Mouse (Mus musculus) limb, embryonic 11.5 days (tissue): Measurements from ENCODE around the gene Mpv17l. TPM values are rescaled to one million over a fixed set of nuclear protein-coding genes. Genes with fewer than 3 reads are reported as not detected.
"Not testable (repeated sequence)": the region's sequence is repeated elsewhere in the genome, so short reads cannot be mapped to it uniquely, and the experiment has no call there.

Source experiments
- ATAC-seq: fragments of 200-750 bp; cut with Nextera tagmentation; 2 replicates; pipeline ENCODE4 v1.8.0; 2017; ENCODE audit warnings: low read depth; ENCODE audit not compliant: insufficient number of reproducible peaks, low FRiP score, low TSS enrichment
- DNase-seq: peaks from one replicate; pipeline ENCODE4 v3.0.0-alpha.2; 2015; ENCODE audit warnings: low spot score
- H3K27ac ChIP-seq: fragments of 300-500 bp; sonication (generic); replicated peaks from 2 replicates; pipeline ENCODE4 v1.5.1; 2014; ENCODE audit warnings: low read depth, mild to moderate bottlenecking, low read length
- H3K27me3 ChIP-seq: fragments of 300-500 bp; sonication (generic); 2 replicates; pipeline ENCODE4 v1.6.1; 2014; ENCODE audit warnings: mild to moderate bottlenecking, low read length, mixed read lengths; ENCODE audit not compliant: control insufficient read depth, insufficient read depth
- H3K36me3 ChIP-seq: fragments of 300-500 bp; sonication (generic); 2 replicates; pipeline ENCODE4 v1.6.1; 2014; ENCODE audit warnings: mild to moderate bottlenecking, low read length, moderate library complexity, mixed read lengths; ENCODE audit not compliant: control insufficient read depth, insufficient read depth
- H3K4me1 ChIP-seq: fragments of 300-500 bp; sonication (generic); 2 replicates; pipeline ENCODE4 v1.6.1; 2014; ENCODE audit warnings: low read length, mixed read lengths; ENCODE audit not compliant: control insufficient read depth, insufficient read depth
- H3K4me2 ChIP-seq: fragments of 300-500 bp; sonication (generic); 2 replicates; pipeline ENCODE4 v1.6.1; 2014; ENCODE audit warnings: low read depth, mild to moderate bottlenecking, moderate library complexity; ENCODE audit not compliant: severe bottlenecking
- H3K4me3 ChIP-seq: fragments of 300-500 bp; sonication (generic); 2 replicates; pipeline ENCODE4 v1.5.1; 2014; ENCODE audit warnings: low read depth, low read length
- H3K9ac ChIP-seq: fragments of 300-500 bp; sonication (generic); 2 replicates; pipeline ENCODE4 v1.6.1; 2014; ENCODE audit warnings: mild to moderate bottlenecking, low read length
- H3K9me3 ChIP-seq: fragments of 300-500 bp; sonication (generic); 2 replicates; pipeline ENCODE4 v1.6.1; 2016; ENCODE audit warnings: low read length; ENCODE audit not compliant: control insufficient read depth
- WGBS: fragments of 180-500 bp; shearing (Covaris S2); extraction: QIAGEN DNeasy Blood & Tissue Kit; methylation state at CpG from one replicate; pipeline ENCODE4 v1.1.7; 2014; 5-methylcytosine and 5-hydroxymethylcytosine counted together
- polyA plus RNA-seq: library from polyadenylated mRNA; unstranded; fragments of >200 nt; fragmentation: Nextera tagmentation; extraction: Ambion mirVana; gene quantifications from 2 replicates; pipeline ENCODE4 v1.2.1, GENCODE M21; 2014

The Mpv17l gene
- polyA plus RNA-seq, 1 experiment from 2014 or later: 2.6 TPM

- H3K9ac ChIP-seq, H3K4me2 ChIP-seq, ATAC-seq, H3K4me3 ChIP-seq, DNase-seq, H3K9me3 ChIP-seq, H3K27me3 ChIP-seq, H3K36me3 ChIP-seq, H3K27ac ChIP-seq, H3K4me1 ChIP-seq: not testable (repeated sequence)
- 54% methylated on average over 1 of the region's 1 CpGs for WGBS
Measured at GRCm38 (mm10) chr16:13977026-13977425, 74.1 kb downstream of the Mpv17l start.

DNA sequence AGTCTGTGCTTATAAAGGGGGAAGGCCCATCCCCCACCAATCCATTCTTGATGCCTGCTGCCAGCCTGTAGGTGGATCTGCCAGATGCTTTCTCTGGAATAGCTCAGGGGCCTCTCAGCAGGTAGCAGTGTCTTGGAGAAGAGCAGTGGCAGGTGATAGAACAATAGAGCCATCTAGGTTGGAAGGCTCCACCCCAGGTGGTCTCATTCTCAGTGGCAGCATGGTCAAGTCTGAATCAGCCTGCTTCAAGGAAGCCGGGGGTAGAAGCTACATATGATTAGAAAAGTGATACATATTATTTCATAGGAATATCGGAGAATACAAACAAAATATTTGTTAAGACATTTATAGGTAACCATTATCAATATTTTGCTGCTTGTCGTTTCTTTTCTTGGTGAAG, 78.8 kb downstream of the Mpv17l start:
- not testable (repeated sequence) for H3K9me3 ChIP-seq, H3K9ac ChIP-seq, H3K4me2 ChIP-seq, DNase-seq, H3K27me3 ChIP-seq, H3K27ac ChIP-seq, ATAC-seq, H3K36me3 ChIP-seq, H3K4me3 ChIP-seq, H3K4me1 ChIP-seq
- 80% methylated on average over 3 of the region's 3 CpGs for WGBS

DNA sequence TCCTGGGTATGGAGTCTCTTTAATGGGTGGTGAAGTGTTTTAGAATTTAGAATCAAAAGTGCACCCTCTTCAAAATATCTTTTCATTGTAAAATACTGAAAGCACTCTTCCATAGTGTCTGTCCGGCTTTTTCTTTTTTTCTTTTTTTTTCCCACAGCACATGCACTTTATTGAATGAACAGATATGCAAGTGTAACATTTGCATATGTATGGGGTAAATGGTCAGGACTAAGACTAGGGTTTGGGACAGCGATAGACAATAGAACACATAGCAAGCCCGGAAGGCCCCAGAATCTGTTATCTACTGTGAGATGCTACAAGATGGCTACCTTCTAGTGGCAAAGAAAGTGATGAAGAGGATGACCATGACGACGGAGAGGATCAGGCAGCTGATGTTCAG, 80.2 kb downstream of the Mpv17l start:
- DNase-seq (no peak), ATAC-seq (no peak)
- H3K36me3 ChIP-seq: no peaks in the 10 kb centered on the region
- no peak overlapping the region for H3K4me2 ChIP-seq
- H3K4me1 ChIP-seq: peaks cover 2% of the 10 kb centered on the region; the same call in 1 of the 2 replicates
- H3K27me3 ChIP-seq: no peaks in the 10 kb centered on the region
- no peaks in the 10 kb centered on the region for H3K9me3 ChIP-seq
- no peak overlapping the region for H3K9ac ChIP-seq
- no peak overlapping the region for H3K4me3 ChIP-seq
- 87% methylated on average over 5 of the region's 5 CpGs for WGBS
- no peak overlapping the region for H3K27ac ChIP-seq

DNA sequence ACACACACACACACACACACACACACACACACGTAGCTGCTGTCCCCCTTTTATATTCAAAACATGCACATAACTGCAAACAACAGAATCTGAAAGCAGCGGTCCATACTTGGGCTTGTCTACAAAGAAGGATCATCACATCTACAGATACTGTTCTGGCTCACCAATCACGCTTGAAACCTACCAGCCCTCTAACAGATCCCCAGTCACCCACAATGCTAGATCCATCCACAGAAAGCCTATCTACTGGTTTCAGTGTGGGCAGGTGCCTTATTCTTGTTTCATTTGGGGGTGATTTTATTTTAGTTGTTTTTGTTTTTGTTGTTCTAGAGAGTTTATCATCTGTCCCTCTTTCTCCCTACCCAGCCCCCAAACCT, 83.2 kb downstream of the Mpv17l start:
- ATAC-seq: no peak
- H3K36me3 ChIP-seq: no peaks in the 10 kb centered on the region
- WGBS: 54% methylated on average over 3 of the region's 3 CpGs
- H3K27ac ChIP-seq: no peak overlapping the region
- H3K9ac ChIP-seq: no peak overlapping the region
- no peaks in the 10 kb centered on the region for H3K27me3 ChIP-seq
- no peaks in the 10 kb centered on the region for H3K9me3 ChIP-seq
- DNase-seq: no peak
- H3K4me1 ChIP-seq: peaks cover 2% of the 10 kb centered on the region; the same call in 1 of the 2 replicates
- peak overlapping the region; percentile 51 for H3K4me3 ChIP-seq
- peak overlapping the region; percentile 86 for H3K4me2 ChIP-seq

DNA sequence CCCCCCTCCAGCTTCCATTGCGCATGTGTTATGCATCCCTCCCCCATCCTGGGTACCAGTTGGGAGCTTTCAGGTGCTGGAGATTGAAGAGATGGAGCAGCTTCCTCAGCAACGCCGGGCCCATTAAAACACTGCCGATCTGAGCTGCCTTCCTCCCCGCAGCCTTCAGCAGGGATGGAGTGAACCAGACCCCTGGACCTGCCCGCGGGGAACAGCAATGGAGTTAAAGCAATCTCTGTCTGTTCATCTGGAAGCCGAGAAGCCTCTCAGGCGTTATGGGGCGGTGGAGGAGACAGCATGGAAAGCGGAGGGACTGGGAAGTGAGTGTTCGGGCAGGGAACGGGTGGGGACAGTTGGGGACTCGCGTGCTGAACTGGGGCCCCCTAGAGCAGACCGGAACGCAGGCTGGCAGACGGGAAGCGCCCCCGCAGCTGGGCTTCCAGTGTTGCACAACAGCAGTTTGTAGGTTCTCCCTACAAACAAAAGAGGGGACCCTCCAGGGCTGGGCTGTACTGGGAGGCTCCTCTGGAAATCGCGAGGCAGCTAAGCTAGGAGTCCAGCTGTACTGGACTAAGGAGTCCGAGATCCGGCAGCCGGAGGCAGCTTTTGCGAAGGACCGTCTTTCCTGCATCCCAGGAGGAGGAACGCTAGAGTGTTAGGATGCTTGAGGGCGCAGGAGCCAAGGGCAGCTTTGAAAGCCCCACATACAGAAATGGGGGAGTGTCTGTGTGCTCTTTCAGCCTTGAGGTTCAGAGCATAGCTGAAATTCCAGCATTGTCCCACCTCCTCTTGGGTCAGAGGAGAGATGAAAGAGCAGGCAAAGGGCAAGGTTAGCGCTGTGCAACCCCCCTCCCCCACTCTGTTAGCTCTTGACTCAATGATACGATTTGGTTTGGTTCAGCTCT, 83.9 kb downstream of the Mpv17l start, which contains the start of the genes 2900011O08Rik and Ifitm7:
TSS of gene 2900011O08Rik (plus strand) at position 31 of the 905 bp plus-strand sequence.
TSS of gene Ifitm7 (minus strand) at position 315 of the 905 bp plus-strand sequence.
- DNase-seq: peak; percentile 69
- Histone ChIP-seq H3K4me3 (peak within 1 kb of the TSS; percentile 51), H3K36me3 (no peaks in the 10 kb centered on the region), H3K27me3 (no peaks in the 10 kb centered on the region), H3K4me2 (peak within 1 kb of the TSS; percentile 86), H3K9ac (peak within 1 kb of the TSS; percentile 68), H3K4me1 (peaks cover 2% of the 10 kb centered on the region; the same call in 1 of the 2 replicates), H3K9me3 (no peaks in the 10 kb centered on the region), H3K27ac (no peak within 1 kb of the TSS)
- peak; percentile 72 for ATAC-seq
- WGBS: under 1% methylated on average over 31 of the region's 31 CpGs

DNA sequence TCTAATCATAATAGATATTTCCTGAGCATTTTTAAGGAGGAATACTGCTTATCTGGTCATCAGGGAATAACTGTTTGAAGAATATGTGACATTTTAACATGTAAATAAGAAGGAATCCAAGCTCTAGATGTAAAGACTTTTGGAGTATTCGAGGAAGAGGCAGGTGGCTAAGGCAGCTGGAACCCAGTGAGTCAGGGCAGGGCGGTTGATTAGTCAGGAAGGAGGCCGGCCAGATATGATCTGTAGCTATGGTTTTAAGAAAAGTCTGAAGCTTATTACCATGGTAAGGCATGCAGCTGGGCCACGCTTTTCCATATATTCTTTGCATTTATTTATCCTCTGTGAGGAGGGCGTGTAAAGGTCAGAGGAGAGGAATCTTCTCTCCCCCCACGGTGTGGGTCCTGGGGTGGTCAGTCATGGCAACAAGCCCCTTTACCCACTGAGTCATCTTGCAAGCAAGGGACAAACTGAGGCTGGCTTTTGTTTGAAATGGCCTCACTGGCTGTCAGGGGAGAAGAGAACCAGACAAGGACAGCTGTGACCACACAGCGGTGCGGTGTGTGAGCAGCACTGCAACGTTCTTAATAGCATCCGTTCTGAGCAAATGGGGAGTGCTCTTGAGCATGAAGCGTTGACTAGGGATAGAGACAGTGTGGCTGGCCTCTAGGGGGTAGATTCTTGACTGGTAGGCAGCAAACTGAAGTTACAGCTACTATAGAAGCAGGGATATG, 89.7 kb downstream of the Mpv17l start:
- no peak overlapping the region for H3K9ac ChIP-seq
- 87% methylated on average over 11 of the region's 11 CpGs for whole genome bisulfite sequencing

DNA sequence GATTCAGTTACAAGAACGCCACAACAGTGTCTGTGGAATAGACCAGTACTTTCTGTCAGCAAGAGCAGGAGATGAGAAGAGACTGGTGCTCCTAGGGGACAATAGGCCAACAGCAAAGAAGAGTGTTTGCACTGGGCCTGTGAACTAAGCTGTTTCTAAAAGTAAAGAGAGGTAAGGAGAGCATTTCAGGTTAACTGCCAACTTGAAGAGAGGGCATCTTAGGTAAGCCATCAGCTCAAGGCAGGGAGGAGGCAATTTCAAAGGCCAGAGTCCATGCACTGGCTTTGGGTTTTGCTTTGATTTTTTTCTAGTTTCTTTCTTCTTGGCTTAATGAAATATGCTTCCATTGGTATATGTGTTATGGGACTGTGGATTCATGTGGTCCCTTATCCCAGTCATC, 91.1 kb downstream of the Mpv17l start:
- Histone ChIP-seq H3K36me3 (no peaks in the 10 kb centered on the region), H3K9ac (no peak overlapping the region), H3K4me2 (no peak overlapping the region), H3K27ac (no peak overlapping the region), H3K9me3 (no peaks in the 10 kb centered on the region), H3K4me1 (no peaks in the 10 kb centered on the region), H3K27me3 (no peaks in the 10 kb centered on the region), H3K4me3 (no peak overlapping the region)
- no peak for ATAC-seq
- WGBS: 96% methylated on average over 1 of the region's 1 CpGs
- DNase-seq: no peak

More for the DNA sequence above, 89.7 kb downstream of the Mpv17l start:
- Histone ChIP-seq H3K4me1 (no peaks in the 10 kb centered on the region), H3K9me3 (no peaks in the 10 kb centered on the region), H3K27me3 (no peaks in the 10 kb centered on the region), H3K27ac (no peak overlapping the region), H3K4me3 (no peak overlapping the region), H3K4me2 (no peak overlapping the region), H3K36me3 (no peaks in the 10 kb centered on the region)
- no peak for DNase-seq
- no peak for ATAC-seq

DNA sequence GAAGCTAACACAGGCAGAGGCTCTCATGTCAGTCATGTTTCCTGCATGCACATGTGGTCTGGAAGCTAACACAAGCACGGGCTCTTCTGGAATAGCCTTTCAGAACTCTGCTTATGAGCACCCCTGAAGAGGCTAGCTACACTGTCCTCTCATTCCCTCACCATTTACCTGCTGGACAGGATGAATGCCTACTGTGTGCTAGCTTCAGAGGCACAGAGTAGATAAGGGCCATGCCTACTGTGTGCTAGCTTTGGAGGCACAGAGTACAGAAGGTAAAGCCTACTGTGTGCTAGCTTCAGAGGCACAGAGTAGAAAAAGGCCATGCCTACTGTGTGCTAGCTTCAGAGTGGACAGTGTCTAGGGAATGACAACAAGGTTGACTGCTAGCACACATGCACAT, 91.5 kb downstream of the Mpv17l start:
- no peak for ATAC-seq
- H3K4me3 ChIP-seq: no peak overlapping the region
- H3K27me3 ChIP-seq: no peaks in the 10 kb centered on the region
- no peak for DNase-seq
- H3K4me1 ChIP-seq: no peaks in the 10 kb centered on the region
- no peaks in the 10 kb centered on the region for H3K9me3 ChIP-seq
- H3K36me3 ChIP-seq: no peaks in the 10 kb centered on the region
- no peak overlapping the region for H3K4me2 ChIP-seq
- H3K9ac ChIP-seq: no peak overlapping the region
- WGBS: 96% methylated on average over 1 of the region's 1 CpGs
- H3K27ac ChIP-seq: no peak overlapping the region
